Mouse (Mus musculus) stomach, embryonic 14.5 days (tissue): ENCODE results near the gene Ap3b2. TPM values are rescaled to one million over a fixed set of nuclear protein-coding genes. Genes with fewer than 3 reads are reported as not detected.

Source experiments
- ATAC-seq: fragments of 200-750 bp; cut with Nextera tagmentation; 2 replicates; pipeline ENCODE4 v1.8.0; 2017; ENCODE audit warnings: low read depth, moderate TSS enrichment; ENCODE audit not compliant: insufficient number of reproducible peaks, insufficient read depth, low FRiP score
- H3K27ac ChIP-seq: fragments of 300-500 bp; sonication (generic); 2 replicates; pipeline ENCODE4 v1.5.1; 2014; ENCODE audit warnings: mild to moderate bottlenecking, low read length, moderate library complexity, mixed read lengths
- H3K27me3 ChIP-seq: fragments of 300-500 bp; sonication (generic); 2 replicates; pipeline ENCODE4 v1.6.1; 2014; ENCODE audit warnings: low read length, control low read depth, mixed read lengths; ENCODE audit not compliant: control insufficient read depth, insufficient read depth
- H3K36me3 ChIP-seq: fragments of 300-500 bp; sonication (generic); 2 replicates; pipeline ENCODE4 v1.6.1; 2014; ENCODE audit warnings: mild to moderate bottlenecking, control low read depth, low read length, moderate library complexity, mixed read lengths; ENCODE audit not compliant: control insufficient read depth, insufficient read depth
- H3K4me1 ChIP-seq: fragments of 300-500 bp; sonication (generic); 2 replicates; pipeline ENCODE4 v1.6.1; 2014; ENCODE audit warnings: low read length, control low read depth, mixed read lengths; ENCODE audit not compliant: control insufficient read depth, insufficient read depth
- H3K4me2 ChIP-seq: fragments of 300-500 bp; sonication (generic); replicated peaks from 2 replicates; pipeline ENCODE4 v1.6.1; 2014; ENCODE audit warnings: low read depth, low read length, control low read depth
- H3K4me3 ChIP-seq: fragments of 300-500 bp; sonication (generic); 2 replicates; pipeline ENCODE4 v1.5.1; 2014; ENCODE audit warnings: low read depth, low read length, control low read depth
- H3K9ac ChIP-seq: fragments of 300-500 bp; sonication (generic); replicated peaks from 2 replicates; pipeline ENCODE4 v1.6.1; 2014; ENCODE audit warnings: low read depth, mild to moderate bottlenecking, control low read depth, low read length, moderate library complexity, mixed read lengths
- H3K9me3 ChIP-seq: fragments of 300-500 bp; sonication (generic); 2 replicates; pipeline ENCODE4 v1.6.1; 2016; ENCODE audit warnings: low read depth, low read length, control low read depth; ENCODE audit not compliant: control insufficient read depth
- WGBS: fragments of 180-500 bp; shearing (Covaris S2); extraction: QIAGEN DNeasy Blood & Tissue Kit; methylation state at CpG from one replicate; pipeline ENCODE4 v1.1.7; 2014; 5-methylcytosine and 5-hydroxymethylcytosine counted together
- microRNA counts: library from miRNA; unstranded; fragments of <30 nt; microRNA quantifications from one replicate; lab custom pipeline; 2016
- polyA plus RNA-seq: library from polyadenylated mRNA; unstranded; fragments of >200 nt; fragmentation: Nextera tagmentation; extraction: Ambion mirVana; gene quantifications from 2 replicates; pipeline ENCODE4 v1.2.1, GENCODE M21; 2014

Ap3b2 gene
- polyA plus RNA-seq, 1 experiment from 2014 or later: 5.6 TPM

- WGBS: 76% methylated on average over 3 of the region's 3 CpGs
- ATAC-seq: no peak
Measured at GRCm38 (mm10) chr7:81462815-81463214, 30.9 kb downstream of the Ap3b2 start.

GRCm38 (mm10) chr7:81455155-81455651, 38.5 kb downstream of the Ap3b2 start, which contains the start of gene Cpeb1:
Gene Cpeb1 (minus strand): TSS chr7:81455465.
- 0 out of 2 replicates have a peak, but pooled peaks have one; percentile 23 for ATAC-seq

More at GRCm38 (mm10) chr7:81462815-81463214, 30.9 kb downstream of the Ap3b2 start:
- no peaks in the 10 kb centered on the region for H3K9me3 ChIP-seq
- no peak overlapping the region for H3K4me2 ChIP-seq
- no peaks in the 10 kb centered on the region for H3K36me3 ChIP-seq
- no peak overlapping the region for H3K9ac ChIP-seq
- H3K27ac ChIP-seq: no peak overlapping the region
- no peaks in the 10 kb centered on the region for H3K27me3 ChIP-seq
- H3K4me1 ChIP-seq: no peaks in the 10 kb centered on the region
- H3K4me3 ChIP-seq: no peak overlapping the region

GRCm38 (mm10) chr7:81454331-81455039, 39.2 kb downstream of the Ap3b2 start:
- under 1% methylated on average over 63 of the region's 87 CpGs for WGBS
- H3K9me3 ChIP-seq: no peaks in the 10 kb centered on the region
- peaks cover 16% of the 10 kb centered on the region; the same call in 1 of the 2 replicates for H3K4me1 ChIP-seq
- no peaks in the 10 kb centered on the region for H3K36me3 ChIP-seq
- no peak overlapping the region for H3K9ac ChIP-seq
- ATAC-seq: 0 out of 2 replicates have a peak, but pooled peaks have one; percentile 28
- H3K4me3 ChIP-seq: peak overlapping the region; percentile 47
- H3K27me3 ChIP-seq: peaks cover 46% of the 10 kb centered on the region
- H3K4me2 ChIP-seq: peak overlapping the region; percentile 94
- H3K27ac ChIP-seq: no peak overlapping the region

More at GRCm38 (mm10) chr7:81455155-81455651, 38.5 kb downstream of the Ap3b2 start, which contains the start of gene Cpeb1:
- peak within 1 kb of the TSS; percentile 94 for H3K4me2 ChIP-seq
- H3K27ac ChIP-seq: no peak within 1 kb of the TSS
- H3K9me3 ChIP-seq: no peaks in the 10 kb centered on the region
- under 1% methylated on average over 28 of the region's 28 CpGs for WGBS
- no peak within 1 kb of the TSS for H3K9ac ChIP-seq
- H3K4me1 ChIP-seq: peaks cover 16% of the 10 kb centered on the region; the same call in 1 of the 2 replicates
- H3K4me3 ChIP-seq: peak within 1 kb of the TSS; percentile 47
- H3K27me3 ChIP-seq: peaks cover 46% of the 10 kb centered on the region
- no peaks in the 10 kb centered on the region for H3K36me3 ChIP-seq

GRCm38 (mm10) chr7:81453443-81454274, 40.1 kb downstream of the Ap3b2 start:
- Histone ChIP-seq H3K4me2 (peak overlapping the region; percentile 94), H3K27me3 (peaks cover 46% of the 10 kb centered on the region), H3K9ac (no peak overlapping the region), H3K27ac (no peak overlapping the region), H3K9me3 (no peaks in the 10 kb centered on the region), H3K4me1 (peaks cover 16% of the 10 kb centered on the region; the same call in 1 of the 2 replicates), H3K4me3 (peak overlapping the region; percentile 47), H3K36me3 (no peaks in the 10 kb centered on the region)
- 5% methylated on average over 66 of the region's 84 CpGs for WGBS
- no peak for ATAC-seq

- WGBS: 3% methylated on average over 21 of the region's 21 CpGs
- Histone ChIP-seq H3K9me3 (no peaks in the 10 kb centered on the region), H3K4me3 (no peak overlapping the region), H3K4me1 (peaks cover 16% of the 10 kb centered on the region; the same call in 1 of the 2 replicates), H3K27me3 (peaks cover 46% of the 10 kb centered on the region), H3K36me3 (no peaks in the 10 kb centered on the region), H3K27ac (no peak overlapping the region), H3K9ac (no peak overlapping the region), H3K4me2 (peak overlapping the region; percentile 94; the same call in 1 of the 2 replicates)
- no peak for ATAC-seq
Measured at GRCm38 (mm10) chr7:81452971-81453441, 40.7 kb downstream of the Ap3b2 start.

MicroRNA genes within 50 kb of the gene (microRNA counts, 519-probe panel; counts per million panel counts)
- microRNA mmu-miR-1839-3p (lab: Ali Mortazavi, UCI) (not detected), microRNA mmu-miR-1839-5p (lab: Ali Mortazavi, UCI) (2,779 counts per million, percentile 47 among the panel's probes with 10 or more counts)

Other genes with a start within 250 kb of the Ap3b2 start
- gene Rps17, start 148.7 kb downstream of the Ap3b2 start, polyA plus RNA-seq: 1,419 and 1,515 TPM in 2 replicates
- 0.91 and 1.4 TPM in 2 replicates for gene Cpeb1, start 38.5 kb downstream of the Ap3b2 start, polyA plus RNA-seq
- not detected in 2 replicates for gene BC048679, start 4.4 kb upstream of the Ap3b2 start, polyA plus RNA-seq
- 0.13 and 0.17 TPM in 2 replicates for gene Fsd2, start 73.0 kb upstream of the Ap3b2 start, polyA plus RNA-seq
- 5.0 and 7.3 TPM in 2 replicates for gene Whamm, start 77.3 kb upstream of the Ap3b2 start, polyA plus RNA-seq
- 19.5 and 21.9 TPM in 2 replicates for gene Homer2, start 213.6 kb upstream of the Ap3b2 start, polyA plus RNA-seq